Mouse (Mus musculus) skeletal muscle tissue, adult 2 months (tissue): ENCODE data around the gene Vps36.

Source experiments
- DNase-seq: peaks from one replicate; pipeline ENCODE4 v3.0.0-alpha.2; 2012; ENCODE audit warnings: low read depth, low spot score

Vps36 gene

GRCm38 (mm10) chr8:22209012-22209411 lies 16.4 kb downstream of the Vps36 start:
- DNase-seq: no peak

GRCm38 (mm10) chr8:22214826-22215225 lies 22.2 kb downstream of the Vps36 start:
- DNase-seq: no peak

- no peak for DNase-seq
Observed at GRCm38 (mm10) chr8:22226361-22226760, 33.8 kb downstream of the Vps36 start.

- peak; percentile 24 for DNase-seq
Observed at GRCm38 (mm10) chr8:22227061-22227877, 34.7 kb downstream of the Vps36 start, which contains the start of gene Thsd1. Thsd1 (plus strand) TSS chr8:22227313.

GRCm38 (mm10) chr8:22228621-22229020 lies 36.0 kb downstream of the Vps36 start:
- DNase-seq: no peak

- DNase-seq: no peak
Observed at GRCm38 (mm10) chr8:22242986-22243385, 50.4 kb downstream of the Vps36 start.

- DNase-seq: no peak
Observed at GRCm38 (mm10) chr8:22245663-22246062, 53.1 kb downstream of the Vps36 start.

GRCm38 (mm10) chr8:22247956-22248355 lies 55.3 kb downstream of the Vps36 start:
- DNase-seq: no peak

- no peak for DNase-seq
Observed at GRCm38 (mm10) chr8:22249080-22249479, 56.5 kb downstream of the Vps36 start.

GRCm38 (mm10) chr8:22258946-22259450 lies 66.4 kb downstream of the Vps36 start:
- DNase-seq: no peak

GRCm38 (mm10) chr8:22259531-22259930 lies 66.9 kb downstream of the Vps36 start:
- no peak for DNase-seq

- peak; percentile 8 for DNase-seq
Observed at GRCm38 (mm10) chr8:22260091-22260722, 67.6 kb downstream of the Vps36 start.

GRCm38 (mm10) chr8:22262267-22262666 lies 69.7 kb downstream of the Vps36 start:
- DNase-seq: peak; percentile 59

GRCm38 (mm10) chr8:22264292-22264691 lies 71.7 kb downstream of the Vps36 start:
- no peak for DNase-seq

- DNase-seq: no peak
Observed at GRCm38 (mm10) chr8:22264787-22265186, 72.2 kb downstream of the Vps36 start.

GRCm38 (mm10) chr8:22265194-22265593 lies 72.6 kb downstream of the Vps36 start:
- no peak for DNase-seq

GRCm38 (mm10) chr8:22266809-22267208 lies 74.2 kb downstream of the Vps36 start:
- no peak for DNase-seq
